Mouse (Mus musculus) midbrain, embryonic 16.5 days (tissue): Measurements from ENCODE around the gene Adamts1. TPM values are rescaled to one million over a fixed set of nuclear protein-coding genes. Genes with fewer than 3 reads are reported as not detected.

Experiments
- ATAC-seq: fragments of 200-750 bp; cut with Nextera tagmentation; 2 replicates; pipeline ENCODE4 v1.8.0; 2017; ENCODE audit warnings: moderate TSS enrichment
- H3K27ac ChIP-seq: fragments of 300-500 bp; sonication (generic); 2 replicates; pipeline ENCODE4 v1.5.1; 2014; ENCODE audit warnings: mild to moderate bottlenecking, low read length, mixed read lengths
- H3K27me3 ChIP-seq: fragments of 300-500 bp; sonication (generic); 2 replicates; pipeline ENCODE4 v1.6.1; 2014; ENCODE audit warnings: low read depth, low read length, mixed read lengths; ENCODE audit not compliant: control insufficient read depth, insufficient read depth
- H3K36me3 ChIP-seq: fragments of 300-500 bp; sonication (generic); 2 replicates; pipeline ENCODE4 v1.6.1; 2014; ENCODE audit warnings: mild to moderate bottlenecking, low read length, moderate library complexity, mixed read lengths; ENCODE audit not compliant: control insufficient read depth, insufficient read depth
- H3K4me1 ChIP-seq: fragments of 300-500 bp; sonication (generic); 2 replicates; pipeline ENCODE4 v1.6.1; 2014; ENCODE audit warnings: mild to moderate bottlenecking, low read length, mixed read lengths; ENCODE audit not compliant: control insufficient read depth, insufficient read depth
- H3K4me2 ChIP-seq: fragments of 300-500 bp; sonication (generic); 2 replicates; pipeline ENCODE4 v1.6.1; 2014; ENCODE audit warnings: mild to moderate bottlenecking, low read length, mixed read lengths
- H3K4me3 ChIP-seq: fragments of 300-500 bp; sonication (generic); 2 replicates; pipeline ENCODE4 v1.5.1; 2014; ENCODE audit warnings: low read depth, mild to moderate bottlenecking, low read length, moderate library complexity, mixed read lengths
- H3K9ac ChIP-seq: fragments of 300-500 bp; sonication (generic); 2 replicates; pipeline ENCODE4 v1.6.1; 2014; ENCODE audit warnings: low read depth, low read length, mixed read lengths
- H3K9me3 ChIP-seq: fragments of 300-500 bp; sonication (generic); replicated peaks from 2 replicates; pipeline ENCODE4 v1.6.1; 2014; ENCODE audit warnings: mild to moderate bottlenecking, low read length, mixed read lengths; ENCODE audit not compliant: control insufficient read depth, poor library complexity, severe bottlenecking
- WGBS: fragments of 180-500 bp; shearing (Covaris S2); extraction: QIAGEN DNeasy Blood & Tissue Kit; methylation state at CpG from one replicate; pipeline ENCODE4 v1.1.7; 2014; 5-methylcytosine and 5-hydroxymethylcytosine counted together
- polyA plus RNA-seq: library from polyadenylated mRNA; unstranded; fragments of >200 nt; fragmentation: Nextera tagmentation; extraction: Ambion mirVana; gene quantifications from 2 replicates; pipeline ENCODE4 v1.2.1, GENCODE M21; 2015

Gene Adamts1
- polyA plus RNA-seq, 1 experiment from 2014 or later = 6.1 TPM

- ATAC-seq = no peak
- Histone ChIP-seq H3K27ac (no peak overlapping the region), H3K36me3 (no peaks in the 10 kb centered on the region), H3K4me3 (no peak overlapping the region), H3K4me2 (no peak overlapping the region), H3K9me3 (no peaks in the 10 kb centered on the region), H3K27me3 (no peaks in the 10 kb centered on the region), H3K4me1 (no peaks in the 10 kb centered on the region), H3K9ac (no peak overlapping the region)
- 79% methylated on average over 4 of the region's 4 CpGs for WGBS
These were observed 9.6 kb downstream of the Adamts1 start for GRCm38 (mm10) chr16:85793166-85793830.

GRCm38 (mm10) chr16:85781076-85781475 lies 21.8 kb downstream of the Adamts1 start:
- Histone ChIP-seq H3K4me3 (no peak overlapping the region), H3K27ac (no peak overlapping the region), H3K9ac (no peak overlapping the region), H3K4me1 (no peaks in the 10 kb centered on the region), H3K4me2 (no peak overlapping the region), H3K27me3 (no peaks in the 10 kb centered on the region), H3K9me3 (no peaks in the 10 kb centered on the region), H3K36me3 (no peaks in the 10 kb centered on the region)
- WGBS = 98% methylated on average over 2 of the region's 2 CpGs
- no peak for ATAC-seq

GRCm38 (mm10) chr16:85779775-85780174 lies 23.1 kb downstream of the Adamts1 start:
- Histone ChIP-seq H3K36me3 (no peaks in the 10 kb centered on the region), H3K4me3 (no peak overlapping the region), H3K27me3 (no peaks in the 10 kb centered on the region), H3K4me2 (no peak overlapping the region), H3K9me3 (no peaks in the 10 kb centered on the region), H3K9ac (no peak overlapping the region), H3K27ac (no peak overlapping the region), H3K4me1 (no peaks in the 10 kb centered on the region)
- ATAC-seq = peak; percentile 86; the same call in 1 of the 2 replicates

- Histone ChIP-seq H3K4me1 (no peaks in the 10 kb centered on the region), H3K4me2 (no peak overlapping the region), H3K27me3 (no peaks in the 10 kb centered on the region), H3K9ac (no peak overlapping the region), H3K27ac (no peak overlapping the region), H3K4me3 (no peak overlapping the region), H3K9me3 (no peaks in the 10 kb centered on the region), H3K36me3 (no peaks in the 10 kb centered on the region)
- WGBS = 69% methylated on average over 3 of the region's 3 CpGs
- no peak for ATAC-seq
These were observed 30.6 kb downstream of the Adamts1 start for GRCm38 (mm10) chr16:85772272-85772671.

GRCm38 (mm10) chr16:85767341-85767740 lies 35.6 kb downstream of the Adamts1 start:
- H3K4me3 ChIP-seq = no peak overlapping the region
- H3K27me3 ChIP-seq = no peaks in the 10 kb centered on the region
- H3K9me3 ChIP-seq = no peaks in the 10 kb centered on the region
- H3K4me2 ChIP-seq = no peak overlapping the region
- no peaks in the 10 kb centered on the region for H3K4me1 ChIP-seq
- H3K9ac ChIP-seq = no peak overlapping the region
- no peak for ATAC-seq
- no peaks in the 10 kb centered on the region for H3K36me3 ChIP-seq
- no peak overlapping the region for H3K27ac ChIP-seq
- 29% methylated on average over 4 of the region's 4 CpGs for WGBS

GRCm38 (mm10) chr16:85765697-85766096 lies 37.2 kb downstream of the Adamts1 start:
- no peaks in the 10 kb centered on the region for H3K9me3 ChIP-seq
- WGBS = 67% methylated on average over 8 of the region's 8 CpGs
- H3K27me3 ChIP-seq = no peaks in the 10 kb centered on the region
- no peak overlapping the region for H3K4me3 ChIP-seq
- no peak overlapping the region for H3K9ac ChIP-seq
- H3K4me2 ChIP-seq = no peak overlapping the region
- no peaks in the 10 kb centered on the region for H3K36me3 ChIP-seq
- no peak overlapping the region for H3K27ac ChIP-seq
- no peaks in the 10 kb centered on the region for H3K4me1 ChIP-seq
- ATAC-seq = no peak

GRCm38 (mm10) chr16:85765167-85765566 lies 37.7 kb downstream of the Adamts1 start:
- Histone ChIP-seq H3K9ac (no peak overlapping the region), H3K4me3 (no peak overlapping the region), H3K4me2 (no peak overlapping the region), H3K27ac (no peak overlapping the region), H3K9me3 (no peaks in the 10 kb centered on the region), H3K27me3 (no peaks in the 10 kb centered on the region), H3K36me3 (no peaks in the 10 kb centered on the region), H3K4me1 (no peaks in the 10 kb centered on the region)
- no peak for ATAC-seq
- WGBS = 79% methylated on average over 6 of the region's 6 CpGs

GRCm38 (mm10) chr16:85762052-85762665 lies 40.8 kb downstream of the Adamts1 start:
- Histone ChIP-seq H3K4me3 (no peak overlapping the region), H3K27me3 (no peaks in the 10 kb centered on the region), H3K4me1 (no peaks in the 10 kb centered on the region), H3K9ac (no peak overlapping the region), H3K36me3 (no peaks in the 10 kb centered on the region), H3K27ac (no peak overlapping the region), H3K4me2 (no peak overlapping the region), H3K9me3 (no peaks in the 10 kb centered on the region)
- WGBS = 90% methylated on average over 10 of the region's 10 CpGs
- ATAC-seq = no peak

GRCm38 (mm10) chr16:85760961-85761580 lies 41.8 kb downstream of the Adamts1 start:
- Histone ChIP-seq H3K27me3 (no peaks in the 10 kb centered on the region), H3K4me3 (no peak overlapping the region), H3K36me3 (no peaks in the 10 kb centered on the region), H3K4me1 (no peaks in the 10 kb centered on the region), H3K9ac (no peak overlapping the region), H3K9me3 (no peaks in the 10 kb centered on the region), H3K4me2 (no peak overlapping the region), H3K27ac (no peak overlapping the region)
- no peak for ATAC-seq
- 86% methylated on average over 7 of the region's 7 CpGs for WGBS
